Mouse (Mus musculus) forebrain, embryonic 12.5 days (tissue): ENCODE measurements around the gene Gpc3. TPM values are rescaled to one million over a fixed set of nuclear protein-coding genes. Genes with fewer than 3 reads are reported as not detected.
A peak's percentile ranks its signal among the peaks of the same experiment; 100 is the strongest.

Experiments used
- ATAC-seq: fragments of 200-750 bp; cut with Nextera tagmentation; 2 replicates; pipeline ENCODE4 v1.8.0; 2017; ENCODE audit warnings: moderate TSS enrichment; ENCODE audit not compliant: low FRiP score
- H3K27ac ChIP-seq: fragments of 300-500 bp; sonication (generic); 2 replicates; pipeline ENCODE4 v1.5.1; 2016; ENCODE audit warnings: mild to moderate bottlenecking
- H3K27me3 ChIP-seq: fragments of 300-500 bp; sonication (generic); 2 replicates; pipeline ENCODE4 v1.6.1; 2016; ENCODE audit warnings: mild to moderate bottlenecking
- H3K36me3 ChIP-seq: fragments of 300-500 bp; sonication (generic); replicated peaks from 2 replicates; pipeline ENCODE4 v1.6.1; 2016; ENCODE audit warnings: mild to moderate bottlenecking
- H3K4me1 ChIP-seq: fragments of 300-500 bp; sonication (generic); 2 replicates; pipeline ENCODE4 v1.6.1; 2016
- H3K4me2 ChIP-seq: fragments of 300-500 bp; sonication (generic); 2 replicates; pipeline ENCODE4 v1.6.1; 2016; ENCODE audit warnings: mild to moderate bottlenecking, moderate library complexity
- H3K4me3 ChIP-seq: fragments of 300-500 bp; sonication (generic); replicated peaks from 2 replicates; pipeline ENCODE4 v1.5.1; 2016; ENCODE audit warnings: mild to moderate bottlenecking
- H3K9ac ChIP-seq: fragments of 300-500 bp; sonication (generic); 2 replicates; pipeline ENCODE4 v1.6.1; 2016; ENCODE audit warnings: mild to moderate bottlenecking
- H3K9me3 ChIP-seq: fragments of 300-500 bp; sonication (generic); 2 replicates; pipeline ENCODE4 v1.6.1; 2016
- WGBS: fragments of 180-500 bp; shearing (Covaris S2); methylation state at CpG from one replicate; pipeline ENCODE4 v1.1.7; 2016; 5-methylcytosine and 5-hydroxymethylcytosine counted together
- polyA plus RNA-seq: library from polyadenylated mRNA; unstranded; fragments of >200 nt; fragmentation: Nextera tagmentation; extraction: Ambion mirVana; gene quantifications from 2 replicates; pipeline ENCODE4 v1.2.1, GENCODE M21; 2016

Gene Gpc3
- polyA plus RNA-seq, 1 experiment from 2014 or later, result 116 TPM

GRCm38 (mm10) chrX:52544623-52545022 lies 69.1 kb downstream of the Gpc3 start:
- Histone ChIP-seq H3K27me3 (0 out of 2 replicates have a peak, but pooled peaks cover 10% of the 10 kb centered on the region), H3K4me3 (no peak overlapping the region), H3K9ac (no peak overlapping the region), H3K4me1 (no peaks in the 10 kb centered on the region), H3K4me2 (no peak overlapping the region), H3K36me3 (no peaks in the 10 kb centered on the region), H3K9me3 (no peaks in the 10 kb centered on the region), H3K27ac (no peak overlapping the region)
- ATAC-seq, result no peak
- 75% methylated on average over 3 of the region's 3 CpGs for WGBS

GRCm38 (mm10) chrX:52537282-52537681 lies 76.5 kb downstream of the Gpc3 start:
- Histone ChIP-seq H3K4me2 (no peak overlapping the region), H3K27me3 (0 out of 2 replicates have a peak, but pooled peaks cover 3% of the 10 kb centered on the region), H3K4me3 (no peak overlapping the region), H3K27ac (no peak overlapping the region), H3K9ac (no peak overlapping the region), H3K4me1 (no peaks in the 10 kb centered on the region), H3K9me3 (no peaks in the 10 kb centered on the region), H3K36me3 (no peaks in the 10 kb centered on the region)
- no peak for ATAC-seq
- WGBS, result 73% methylated on average over 5 of the region's 5 CpGs

GRCm38 (mm10) chrX:52533766-52534165 lies 80.0 kb downstream of the Gpc3 start:
- Histone ChIP-seq H3K4me2 (no peak overlapping the region), H3K27ac (no peak overlapping the region), H3K9me3 (no peaks in the 10 kb centered on the region), H3K9ac (no peak overlapping the region), H3K4me3 (no peak overlapping the region), H3K27me3 (0 out of 2 replicates have a peak, but pooled peaks cover 3% of the 10 kb centered on the region), H3K36me3 (no peaks in the 10 kb centered on the region), H3K4me1 (no peaks in the 10 kb centered on the region)
- WGBS, result 85% methylated on average over 1 of the region's 1 CpGs
- ATAC-seq, result no peak

- Histone ChIP-seq H3K27me3 (0 out of 2 replicates have a peak, but pooled peaks cover 3% of the 10 kb centered on the region), H3K9me3 (no peaks in the 10 kb centered on the region), H3K4me3 (no peak overlapping the region), H3K4me2 (no peak overlapping the region), H3K36me3 (no peaks in the 10 kb centered on the region), H3K27ac (no peak overlapping the region), H3K4me1 (no peaks in the 10 kb centered on the region), H3K9ac (no peak overlapping the region)
- WGBS, result 59% methylated on average over 4 of the region's 4 CpGs
- ATAC-seq, result no peak
Observed at GRCm38 (mm10) chrX:52533098-52533497, 80.7 kb downstream of the Gpc3 start.

- 80% methylated on average over 2 of the region's 2 CpGs for WGBS
- no peak for ATAC-seq
- no peaks in the 10 kb centered on the region for H3K9me3 ChIP-seq
Observed at GRCm38 (mm10) chrX:52532124-52532523, 81.6 kb downstream of the Gpc3 start.

GRCm38 (mm10) chrX:52526086-52526485 lies 87.7 kb downstream of the Gpc3 start:
- Histone ChIP-seq H3K4me2 (no peak overlapping the region), H3K36me3 (no peaks in the 10 kb centered on the region), H3K27me3 (no peaks in the 10 kb centered on the region), H3K27ac (no peak overlapping the region), H3K4me1 (no peaks in the 10 kb centered on the region), H3K4me3 (no peak overlapping the region), H3K9me3 (no peaks in the 10 kb centered on the region), H3K9ac (no peak overlapping the region)
- ATAC-seq, result no peak
- 81% methylated on average over 5 of the region's 5 CpGs for WGBS

More at GRCm38 (mm10) chrX:52532124-52532523, 81.6 kb downstream of the Gpc3 start:
- no peak overlapping the region for H3K27ac ChIP-seq
- no peak overlapping the region for H3K9ac ChIP-seq
- no peak overlapping the region for H3K4me3 ChIP-seq
- H3K27me3 ChIP-seq, result 0 out of 2 replicates have a peak, but pooled peaks cover 3% of the 10 kb centered on the region
- H3K36me3 ChIP-seq, result no peaks in the 10 kb centered on the region
- H3K4me2 ChIP-seq, result no peak overlapping the region
- H3K4me1 ChIP-seq, result no peaks in the 10 kb centered on the region

GRCm38 (mm10) chrX:52525132-52525531 lies 88.6 kb downstream of the Gpc3 start:
- H3K9me3 ChIP-seq, result no peaks in the 10 kb centered on the region
- H3K27me3 ChIP-seq, result no peaks in the 10 kb centered on the region
- no peak overlapping the region for H3K4me2 ChIP-seq
- H3K27ac ChIP-seq, result no peak overlapping the region
- ATAC-seq, result no peak
- H3K36me3 ChIP-seq, result no peaks in the 10 kb centered on the region
- WGBS, result 71% methylated on average over 3 of the region's 3 CpGs
- no peak overlapping the region for H3K4me3 ChIP-seq
- no peak overlapping the region for H3K9ac ChIP-seq
- H3K4me1 ChIP-seq, result no peaks in the 10 kb centered on the region

- no peak overlapping the region for H3K27ac ChIP-seq
- ATAC-seq, result no peak
- no peak overlapping the region for H3K4me3 ChIP-seq
- no peaks in the 10 kb centered on the region for H3K36me3 ChIP-seq
- no peak overlapping the region for H3K4me2 ChIP-seq
- H3K4me1 ChIP-seq, result no peaks in the 10 kb centered on the region
- WGBS, result 38% methylated on average over 3 of the region's 3 CpGs
- H3K9me3 ChIP-seq, result no peaks in the 10 kb centered on the region
- no peaks in the 10 kb centered on the region for H3K27me3 ChIP-seq
- H3K9ac ChIP-seq, result no peak overlapping the region
Observed at GRCm38 (mm10) chrX:52514553-52514952, 99.2 kb downstream of the Gpc3 start.

GRCm38 (mm10) chrX:52511151-52511550 lies 102.6 kb downstream of the Gpc3 start:
- no peak for ATAC-seq

GRCm38 (mm10) chrX:52503857-52504256 lies 109.9 kb downstream of the Gpc3 start:
- Histone ChIP-seq H3K4me1 (no peaks in the 10 kb centered on the region), H3K4me2 (no peak overlapping the region), H3K36me3 (no peaks in the 10 kb centered on the region), H3K4me3 (no peak overlapping the region), H3K9ac (no peak overlapping the region), H3K27ac (no peak overlapping the region), H3K9me3 (no peaks in the 10 kb centered on the region), H3K27me3 (no peaks in the 10 kb centered on the region)
- ATAC-seq, result no peak
- WGBS, result 69% methylated on average over 3 of the region's 3 CpGs

More at GRCm38 (mm10) chrX:52511151-52511550, 102.6 kb downstream of the Gpc3 start:
- Histone ChIP-seq H3K9ac (no peak overlapping the region), H3K4me2 (no peak overlapping the region), H3K4me3 (no peak overlapping the region), H3K4me1 (no peaks in the 10 kb centered on the region), H3K27me3 (no peaks in the 10 kb centered on the region), H3K36me3 (no peaks in the 10 kb centered on the region), H3K27ac (no peak overlapping the region), H3K9me3 (no peaks in the 10 kb centered on the region)
- 75% methylated on average over 4 of the region's 4 CpGs for WGBS

- Histone ChIP-seq H3K9me3 (no peaks in the 10 kb centered on the region), H3K27ac (no peak overlapping the region), H3K4me1 (no peaks in the 10 kb centered on the region), H3K4me2 (no peak overlapping the region), H3K27me3 (no peaks in the 10 kb centered on the region), H3K9ac (no peak overlapping the region), H3K4me3 (no peak overlapping the region), H3K36me3 (no peaks in the 10 kb centered on the region)
- no peak for ATAC-seq
- WGBS, result 65% methylated on average over 4 of the region's 4 CpGs
Observed at GRCm38 (mm10) chrX:52489461-52489860, 124.3 kb downstream of the Gpc3 start.

- H3K4me2 ChIP-seq, result no peak overlapping the region
- H3K36me3 ChIP-seq, result no peaks in the 10 kb centered on the region
- no peak for ATAC-seq
- H3K27me3 ChIP-seq, result 0 out of 2 replicates have a peak, but pooled peaks cover 7% of the 10 kb centered on the region
- H3K9ac ChIP-seq, result no peak overlapping the region
- WGBS, result 54% methylated on average over 5 of the region's 5 CpGs
- H3K27ac ChIP-seq, result no peak overlapping the region
- H3K4me3 ChIP-seq, result no peak overlapping the region
- H3K4me1 ChIP-seq, result no peaks in the 10 kb centered on the region
- H3K9me3 ChIP-seq, result no peaks in the 10 kb centered on the region
Observed at GRCm38 (mm10) chrX:52455074-52455588, 158.6 kb downstream of the Gpc3 start.

- Histone ChIP-seq H3K4me3 (no peak overlapping the region), H3K4me1 (no peaks in the 10 kb centered on the region), H3K27ac (no peak overlapping the region), H3K36me3 (no peaks in the 10 kb centered on the region), H3K9ac (no peak overlapping the region), H3K9me3 (no peaks in the 10 kb centered on the region), H3K27me3 (0 out of 2 replicates have a peak, but pooled peaks cover 7% of the 10 kb centered on the region), H3K4me2 (peak overlapping the region; percentile 22)
- WGBS, result 15% methylated on average over 6 of the region's 6 CpGs
- peak; percentile 79 for ATAC-seq
Observed at GRCm38 (mm10) chrX:52453445-52454182, 160.1 kb downstream of the Gpc3 start.
